Mouse (Mus musculus): ENCODE data around the gene Actn1. TPM values are rescaled to one million over a fixed set of nuclear protein-coding genes. Genes with fewer than 3 reads are reported as not detected.
"Not testable (repeated sequence)": the region's sequence is repeated elsewhere in the genome, so short reads cannot be mapped to it uniquely, and the experiment has no call there.

Actn1 gene
- total RNA-seq, 2 experiments from 2014 or later: 8.4 to 11.9 TPM

DNA sequence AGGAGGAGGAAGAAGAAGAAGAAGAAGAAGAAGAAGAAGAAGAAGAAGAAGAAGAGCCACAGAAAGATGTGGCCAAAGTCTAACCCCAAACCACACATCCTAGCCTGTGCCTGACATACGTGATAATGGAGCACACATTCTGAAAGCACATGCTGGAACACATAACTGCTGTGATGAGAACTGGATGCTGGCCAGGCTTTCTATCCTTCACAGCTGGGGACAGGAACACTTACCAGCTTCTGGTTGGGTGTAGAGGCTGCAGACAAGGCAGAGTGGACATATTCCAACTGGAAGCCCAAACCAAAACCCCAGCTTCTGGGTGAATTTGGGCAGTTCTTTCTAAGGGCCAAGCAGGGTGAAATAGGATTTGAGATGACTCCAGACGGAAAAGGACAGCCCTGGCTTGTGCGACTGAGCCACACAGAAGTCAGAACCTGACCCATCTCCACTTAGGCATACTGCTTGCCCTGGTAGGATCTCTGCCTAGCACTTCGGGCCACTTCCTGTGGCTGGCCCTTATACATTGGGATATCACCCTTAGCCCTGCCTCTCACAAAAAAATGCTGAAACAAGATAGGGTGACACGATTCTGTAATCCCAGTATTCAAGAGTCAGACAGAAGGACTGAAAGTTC is 15.1 kb upstream of the Actn1 start:
- intact Hi-C loops (cut with DNase I): no loop called here
- no peak for TF ChIP-seq CTCF (IDR thresholded peaks at IDR 0.05)
- no peak overlapping the region for H3K27ac ChIP-seq
- no peak overlapping the region for H3K4me3 ChIP-seq
- no peak for DNase-seq

DNA sequence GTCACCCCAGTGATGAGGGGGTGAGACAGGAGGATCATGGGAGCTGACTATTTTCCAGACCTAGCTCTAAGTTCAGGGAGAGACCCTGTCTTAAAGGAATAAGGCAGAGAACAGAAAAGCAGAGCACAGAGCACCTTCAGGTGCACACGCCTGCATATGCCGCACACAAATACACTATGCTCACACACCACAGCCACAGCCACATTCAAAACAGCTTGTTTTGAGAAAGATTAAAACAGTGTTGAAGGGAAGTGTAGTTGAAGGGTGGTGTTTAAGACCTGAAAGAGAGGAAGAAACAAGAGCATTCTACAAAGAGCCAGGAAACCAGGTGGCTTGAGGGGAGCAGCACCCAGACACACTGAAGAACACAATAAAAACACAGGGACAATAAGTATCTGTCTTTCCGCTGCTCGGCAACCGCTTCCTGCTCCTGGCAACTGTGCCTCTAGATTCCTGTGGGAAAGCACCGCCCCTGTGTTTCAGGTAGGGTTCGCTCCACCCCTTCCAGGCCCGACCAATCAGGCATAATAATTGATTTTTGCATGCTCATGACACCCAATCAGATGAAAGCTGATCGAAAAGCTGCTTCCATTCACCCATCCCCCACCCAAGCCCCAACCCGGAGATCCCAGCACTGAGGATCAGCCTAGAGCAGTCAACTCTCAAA is 13.0 kb upstream of the Actn1 start:
- Histone ChIP-seq H3K4me3 (no peak overlapping the region), H3K27ac (no peak overlapping the region)
- DNase-seq: no peak
- intact Hi-C loops (cut with DNase I): no loop called here
- no peak for TF ChIP-seq CTCF (IDR thresholded peaks at IDR 0.05)

DNA sequence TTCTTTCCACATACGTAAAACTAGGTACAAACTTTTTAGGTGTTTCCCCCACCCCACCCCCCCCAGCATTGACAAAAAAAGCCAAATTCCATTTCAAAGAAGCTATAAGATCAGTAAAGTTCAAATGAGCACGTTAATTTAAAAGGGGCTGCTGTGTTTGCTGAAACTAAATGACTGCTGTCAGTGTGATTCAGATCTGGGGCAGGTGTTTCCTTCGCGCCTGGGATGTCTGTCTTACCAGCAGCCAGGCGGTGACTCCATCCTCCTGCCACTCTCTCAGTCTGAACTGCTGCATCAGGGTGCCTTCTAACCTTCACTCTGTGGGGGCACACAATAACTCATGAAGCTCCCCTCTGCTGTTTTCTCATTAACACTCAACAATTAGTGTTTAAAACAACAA is 11.6 kb upstream of the Actn1 start:
- DNase-seq: no peak
- H3K4me3 ChIP-seq: no peak overlapping the region
- no peak overlapping the region for H3K27ac ChIP-seq
- intact Hi-C loops (cut with DNase I): no loop called here
- no peak for TF ChIP-seq CTCF (IDR thresholded peaks at IDR 0.05)

DNA sequence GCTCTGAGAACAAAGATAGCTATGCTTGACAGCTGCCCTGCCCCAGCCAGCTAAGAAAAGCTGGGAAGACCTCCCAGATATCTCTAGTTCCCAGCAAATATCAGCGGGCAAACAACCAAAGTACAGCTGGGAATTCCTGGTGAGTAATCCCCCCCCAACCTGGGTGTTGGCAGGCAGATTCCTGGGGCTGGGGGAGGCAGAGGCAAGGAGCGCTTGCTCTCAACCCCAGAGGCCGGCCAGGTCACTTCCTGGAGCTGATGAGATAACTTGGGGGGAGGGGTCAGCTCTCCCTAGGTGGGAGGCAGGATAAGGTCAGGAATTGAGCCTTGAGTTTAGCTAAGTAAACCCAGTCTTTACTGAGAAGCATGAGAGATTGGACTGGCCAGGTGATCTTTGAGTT is 10.8 kb upstream of the Actn1 start:
- DNase-seq: no peak
- H3K4me3 ChIP-seq: no peak overlapping the region
- H3K27ac ChIP-seq: no peak overlapping the region
- intact Hi-C loops (cut with DNase I): no loop called here
- no peak for TF ChIP-seq CTCF (IDR thresholded peaks at IDR 0.05)

DNA sequence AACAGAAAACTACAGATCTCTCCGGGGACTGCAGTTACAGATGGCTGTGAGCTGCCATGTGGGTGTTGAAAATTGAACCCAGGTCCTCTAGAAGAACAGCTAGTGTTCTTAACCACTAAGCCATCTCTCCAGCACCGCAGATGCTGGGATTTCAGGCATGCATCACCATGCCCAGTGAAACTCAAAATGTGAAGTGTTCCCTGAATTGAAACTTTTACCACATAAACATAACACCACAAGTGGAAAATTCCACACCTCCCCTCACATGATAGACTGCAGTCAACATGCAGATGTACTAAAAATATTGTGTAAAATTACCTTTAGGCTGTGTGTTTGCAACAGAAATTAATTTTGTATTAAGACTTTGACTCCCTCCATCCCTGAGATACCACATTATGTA is 9.1 kb upstream of the Actn1 start:
- no peak for TF ChIP-seq CTCF (IDR thresholded peaks at IDR 0.05)
- Histone ChIP-seq H3K27ac (no peak overlapping the region), H3K4me3 (no peak overlapping the region)
- no peak for DNase-seq
- intact Hi-C loops (cut with DNase I): no loop called here

DNA sequence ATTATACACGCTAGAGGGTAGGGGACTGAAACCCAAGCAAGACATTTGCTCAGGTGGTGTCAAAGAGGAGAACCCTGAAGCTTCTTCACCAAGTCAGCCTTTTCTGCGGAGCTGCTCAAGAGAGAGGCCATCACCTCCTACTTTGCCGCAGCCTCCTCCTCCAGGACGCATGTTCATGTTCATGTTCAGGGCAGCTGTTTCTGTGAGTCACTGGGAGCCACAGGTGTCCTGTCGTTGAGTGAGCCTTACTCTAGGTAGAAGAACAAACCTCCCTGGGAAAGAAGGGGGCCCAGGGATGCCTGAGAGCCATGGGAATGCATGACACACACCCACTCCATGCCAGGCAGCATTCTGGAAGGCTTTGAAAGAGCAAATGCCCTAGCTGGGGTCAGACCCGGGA is 7.8 kb upstream of the Actn1 start:
- H3K4me3 ChIP-seq: no peak overlapping the region
- intact Hi-C loops (cut with DNase I): no loop called here
- no peak for TF ChIP-seq CTCF (IDR thresholded peaks at IDR 0.05)
- no peak overlapping the region for H3K27ac ChIP-seq
- DNase-seq: no peak

DNA sequence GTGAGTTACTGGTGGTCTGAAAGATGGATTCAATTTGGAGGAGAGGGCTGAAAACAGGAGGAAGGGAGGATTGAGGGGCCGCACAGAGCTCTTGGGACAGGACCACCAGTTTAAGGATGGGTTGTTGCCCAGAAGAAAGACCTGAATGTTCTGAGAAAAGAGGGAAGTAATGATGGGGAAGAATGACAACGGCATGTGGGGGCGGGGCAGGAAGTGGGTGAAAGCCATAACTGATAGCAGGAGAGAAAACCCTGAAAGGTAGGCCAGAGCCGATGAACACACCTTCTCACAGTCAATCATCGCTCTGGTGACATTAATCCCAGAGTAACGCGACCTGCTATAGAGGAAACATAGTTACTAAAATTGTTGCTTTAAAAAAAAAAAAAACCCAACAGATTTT is 4.2 kb upstream of the Actn1 start:
- DNase-seq; H3K27ac ChIP-seq; intact Hi-C loops (cut with DNase I); H3K4me3 ChIP-seq: not testable (repeated sequence)

DNA sequence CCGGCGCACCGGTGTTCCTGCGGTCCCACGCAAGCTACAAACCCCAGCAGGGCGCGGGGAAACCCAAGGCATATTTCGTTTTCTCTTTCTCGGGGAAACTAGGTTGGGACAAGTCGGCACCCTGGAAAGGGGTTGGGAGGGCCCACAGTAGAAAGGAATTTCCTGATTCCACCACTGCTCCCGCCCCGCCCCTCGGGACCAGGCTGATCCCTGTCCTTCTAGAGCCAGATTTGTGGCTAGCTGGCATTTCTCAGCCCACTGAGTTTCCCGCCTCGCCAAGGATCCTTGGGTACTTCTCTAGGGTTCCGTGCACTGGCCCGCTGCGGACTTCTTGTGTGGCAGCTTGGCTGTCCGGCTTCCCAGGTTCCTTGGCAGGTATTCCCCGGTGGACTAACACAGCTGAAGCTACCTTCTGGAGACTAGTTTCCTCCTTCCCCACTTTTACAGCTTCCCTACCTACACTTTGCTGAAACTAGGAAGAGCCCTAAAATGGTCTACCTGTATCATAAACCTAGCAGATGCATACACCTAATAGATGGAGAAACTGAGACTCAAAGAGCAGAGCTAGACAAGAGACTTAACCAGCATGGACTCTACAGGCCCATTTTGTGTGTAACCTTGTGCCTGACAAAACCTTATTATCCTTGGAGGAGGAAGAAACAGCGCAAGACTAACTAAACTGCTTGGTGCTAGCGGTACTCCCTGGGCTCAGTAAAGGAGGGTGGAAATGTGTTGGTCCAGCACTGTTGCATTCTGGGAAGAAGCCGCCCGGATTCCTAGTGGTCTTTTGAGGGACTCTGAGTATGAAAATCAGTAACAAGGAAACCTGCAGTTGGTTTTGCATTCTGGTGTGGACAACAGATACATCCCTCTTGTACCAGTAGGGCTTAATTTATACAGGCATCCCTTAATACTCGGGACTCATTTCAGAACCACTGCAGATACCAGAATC is 849 bp upstream of the Actn1 start:
- intact Hi-C loops (cut with DNase I): no loop called here
- peak overlapping the region; percentile 84 for H3K27ac ChIP-seq
- no peak for TF ChIP-seq CTCF (IDR thresholded peaks at IDR 0.05)
- no peak for DNase-seq
- H3K4me3 ChIP-seq: peak overlapping the region; percentile 90

DNA sequence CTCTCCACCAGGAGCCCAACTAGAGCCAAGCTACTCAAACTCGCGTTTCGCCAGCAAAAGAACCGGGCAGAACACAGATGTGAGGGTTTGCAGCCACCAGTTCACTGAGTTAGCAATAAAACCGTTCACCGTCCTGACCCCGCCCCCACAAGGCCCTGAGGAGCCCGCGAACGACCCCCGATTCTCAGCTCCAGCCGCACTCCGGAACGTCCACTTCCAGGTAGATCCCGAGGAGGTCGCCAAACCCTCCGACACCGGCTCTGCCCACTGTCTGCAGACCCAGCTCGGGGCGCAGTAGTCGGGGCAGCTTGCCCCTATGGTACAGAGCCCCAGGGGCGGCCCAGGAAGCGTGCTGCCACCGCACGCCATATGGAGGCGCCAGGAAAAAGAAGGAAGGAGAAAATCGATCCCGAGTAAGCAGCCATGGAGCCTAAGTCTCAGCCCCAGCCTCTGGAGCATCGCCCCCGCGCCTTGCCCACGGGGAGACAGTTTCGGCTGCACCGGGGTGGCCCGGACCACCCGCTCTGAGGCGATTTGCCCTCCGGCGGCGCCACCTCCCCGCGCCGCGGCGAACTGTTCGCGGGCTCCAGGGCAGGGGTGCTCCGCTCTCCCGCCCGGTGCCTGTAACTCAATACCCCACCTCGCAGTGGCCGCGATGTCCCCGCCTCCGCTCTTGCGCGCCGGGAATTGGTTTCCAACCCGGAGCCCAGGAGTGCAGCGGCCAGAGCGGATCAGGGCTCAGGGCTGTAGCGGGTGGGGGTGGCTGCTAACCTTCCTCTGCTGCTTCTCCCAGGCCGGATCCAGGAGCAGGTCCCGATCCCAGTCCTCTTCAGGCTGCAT is 735 bp downstream of the Actn1 start:
- TF ChIP-seq CTCF (IDR thresholded peaks at IDR 0.05): peak; percentile 32
- H3K27ac ChIP-seq: peak overlapping the region; percentile 84
- intact Hi-C loops (cut with DNase I): loop anchor here (2.0 kb wide), 1 partner anchor 61 kb away; no protein-coding TSS in a partner anchor
- peak; percentile 89 for DNase-seq
- peak overlapping the region; percentile 90 for H3K4me3 ChIP-seq

DNA sequence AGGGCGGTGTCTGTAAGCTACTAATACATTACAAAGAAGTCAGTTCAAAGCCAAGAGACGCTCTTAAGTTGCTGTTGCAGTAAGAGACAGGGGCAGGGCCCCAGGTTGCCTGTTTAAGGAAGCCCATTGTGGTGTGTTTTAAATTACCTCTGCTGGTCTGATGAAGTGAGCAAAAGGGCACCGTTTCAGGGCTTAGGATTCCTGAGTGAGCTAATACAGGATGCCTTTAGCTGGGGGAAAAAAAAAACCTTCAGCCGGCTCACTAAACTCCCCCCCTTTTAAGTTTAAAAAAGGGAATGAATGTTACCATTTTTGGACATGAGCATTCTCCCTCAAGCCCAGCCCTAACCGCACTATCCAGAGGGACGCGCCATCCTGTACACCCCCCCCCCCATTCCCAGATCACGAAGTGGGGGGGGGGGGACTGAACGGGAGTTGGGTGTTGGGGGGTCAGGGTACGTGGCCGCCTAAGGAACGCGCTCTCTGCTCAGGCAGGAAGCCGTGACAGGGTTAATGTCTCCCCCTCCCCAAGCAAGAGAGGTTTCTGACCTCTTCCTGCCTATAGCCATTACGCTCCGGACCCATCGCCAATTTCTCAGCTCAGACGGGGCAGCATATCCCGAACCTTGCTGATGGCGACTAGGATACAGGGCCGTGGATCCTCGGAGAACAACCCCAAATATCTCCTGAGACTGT is 1.5 kb downstream of the Actn1 start:
- no peak for TF ChIP-seq CTCF (IDR thresholded peaks at IDR 0.05)
- intact Hi-C loops (cut with DNase I): loop anchor here (2.0 kb wide), 1 partner anchor 60 kb away; no protein-coding TSS in a partner anchor
- Histone ChIP-seq H3K27ac (peak overlapping the region; percentile 84), H3K4me3 (peak overlapping the region; percentile 90)
- no peak for DNase-seq

DNA sequence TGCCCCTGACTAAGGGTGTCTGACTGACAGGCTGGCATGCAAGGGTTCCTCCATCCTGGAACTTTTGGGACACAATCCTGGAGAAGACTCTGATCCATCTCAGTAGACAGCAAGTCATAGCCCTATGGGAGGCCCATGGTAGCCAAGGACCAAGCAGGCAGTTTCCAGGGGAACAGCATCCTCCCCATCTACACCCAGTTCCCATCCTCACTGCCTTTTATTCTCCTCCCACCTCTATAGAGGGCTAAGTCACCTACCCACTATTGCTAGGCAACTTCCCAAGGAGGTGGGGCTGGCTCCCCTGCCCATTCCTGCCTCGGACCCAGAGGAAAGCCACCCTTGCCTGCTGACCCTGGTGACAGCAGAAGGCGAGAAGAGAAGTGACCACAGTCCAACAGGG is 8.2 kb downstream of the Actn1 start:
- Histone ChIP-seq H3K4me3 (no peak overlapping the region), H3K27ac (no peak overlapping the region)
- DNase-seq: no peak
- intact Hi-C loops (cut with DNase I): no loop called here
- TF ChIP-seq CTCF (IDR thresholded peaks at IDR 0.05): no peak

DNA sequence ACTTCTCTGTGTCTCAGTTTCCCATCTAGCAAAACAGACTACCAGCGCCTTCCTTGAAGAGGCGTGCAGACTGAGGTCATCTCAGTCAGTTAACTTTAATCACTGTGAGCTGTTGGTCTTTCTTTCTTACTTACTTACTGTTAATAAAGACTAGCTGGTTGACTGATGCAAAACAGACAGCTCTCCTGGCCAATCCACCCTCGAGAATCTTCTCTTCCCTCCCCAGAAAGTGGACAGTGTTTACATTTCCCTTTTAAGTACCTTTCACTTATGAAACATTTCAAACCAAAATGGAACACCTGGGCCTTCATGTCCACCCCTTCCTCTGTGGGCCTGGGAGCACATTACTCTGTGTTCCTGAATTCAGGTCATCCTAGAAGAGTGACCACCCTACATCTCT is 8.6 kb downstream of the Actn1 start:
- Histone ChIP-seq H3K27ac (no peak overlapping the region), H3K4me3 (no peak overlapping the region)
- intact Hi-C loops (cut with DNase I): no loop called here
- no peak for DNase-seq
- TF ChIP-seq CTCF (IDR thresholded peaks at IDR 0.05): no peak

All from gastrocnemius, adult 2 months (tissue).